Mouse (Mus musculus): ENCODE results near the gene Insl3. TPM values are rescaled to one million over a fixed set of nuclear protein-coding genes. Genes with fewer than 3 reads are reported as not detected.

Gene Insl3
- polyA plus RNA-seq, 1 experiment = 14.5 TPM

DNA sequence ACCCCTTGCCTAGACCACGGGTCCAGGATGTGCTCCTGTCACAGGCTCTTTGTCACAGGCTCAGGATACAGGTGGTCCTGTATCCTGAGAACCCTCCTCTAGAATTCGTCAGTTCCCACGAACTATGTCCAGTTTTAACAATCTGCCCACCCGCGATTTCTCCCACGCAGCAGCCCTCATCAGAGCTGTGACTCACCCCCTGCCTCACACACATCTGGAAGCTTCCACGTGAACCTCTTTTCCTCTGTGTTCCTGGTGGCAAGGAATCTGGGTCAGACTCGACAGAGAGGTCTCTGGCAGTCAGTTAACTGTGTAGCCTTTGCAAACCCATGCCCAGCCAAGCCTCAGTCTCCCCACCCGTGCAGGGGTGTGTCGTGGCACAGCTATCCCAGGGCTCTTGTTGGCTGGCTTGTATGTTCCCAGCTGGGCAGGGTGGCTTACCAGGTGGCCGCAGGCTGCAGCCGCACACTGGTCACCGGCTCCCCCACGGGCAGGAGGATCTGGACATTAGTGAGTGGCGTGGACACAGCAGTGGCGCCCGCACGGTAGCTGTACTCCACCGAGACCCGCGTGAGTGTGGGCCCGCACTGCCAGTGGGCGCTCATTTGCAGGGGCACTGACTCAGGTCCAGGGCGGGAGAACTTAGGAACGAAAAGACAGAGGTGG, 20.3 kb downstream of the Insl3 start:
- Histone ChIP-seq H3K36me3 (ENCODE audit: control insufficient read depth, insufficient read depth, low read length) (no peaks in the 10 kb centered on the region), H3K27ac (ENCODE audit: insufficient read depth, low read depth, low read length) (no peak overlapping the region), H3K27me3 (replicated peaks; ENCODE audit: control insufficient read depth, insufficient read depth, low read length) (no peaks in the 10 kb centered on the region), H3K4me3 (ENCODE audit: insufficient read depth, low read depth, low read length) (no peak overlapping the region), H3K4me1 (ENCODE audit: control insufficient read depth, insufficient read depth, low read length) (no peaks in the 10 kb centered on the region)
- no peak for DNase-seq
- TF ChIP-seq POLR2A (IDR thresholded peaks at IDR 0.05; ENCODE audit: low read depth, low read length) = no peak
- TF ChIP-seq CTCF (conservative IDR thresholded peaks at IDR 0.05; ENCODE audit: insufficient read depth, insufficient read length, low read depth, low read length) = no peak
- WGBS = 43% methylated on average over 25 of the region's 25 CpGs

- Histone ChIP-seq H3K4me3 (ENCODE audit: insufficient read depth, low read depth, low read length) (no peak overlapping the region), H3K27me3 (replicated peaks; ENCODE audit: control insufficient read depth, insufficient read depth, low read length) (no peaks in the 10 kb centered on the region), H3K27ac (ENCODE audit: insufficient read depth, low read depth, low read length) (no peak overlapping the region), H3K36me3 (ENCODE audit: control insufficient read depth, insufficient read depth, low read length) (no peaks in the 10 kb centered on the region), H3K4me1 (ENCODE audit: control insufficient read depth, insufficient read depth, low read length) (no peaks in the 10 kb centered on the region)
- 21% methylated on average over 25 of the region's 25 CpGs for WGBS
- no peak for TF ChIP-seq POLR2A (IDR thresholded peaks at IDR 0.05; ENCODE audit: low read depth, low read length)
- TF ChIP-seq CTCF (conservative IDR thresholded peaks at IDR 0.05; ENCODE audit: insufficient read depth, insufficient read length, low read depth, low read length) = peak; percentile 79
- peak; percentile 75 for DNase-seq
Measured at GRCm38 (mm10) chr8:71709800-71710446, 20.9 kb downstream of the Insl3 start.

DNA sequence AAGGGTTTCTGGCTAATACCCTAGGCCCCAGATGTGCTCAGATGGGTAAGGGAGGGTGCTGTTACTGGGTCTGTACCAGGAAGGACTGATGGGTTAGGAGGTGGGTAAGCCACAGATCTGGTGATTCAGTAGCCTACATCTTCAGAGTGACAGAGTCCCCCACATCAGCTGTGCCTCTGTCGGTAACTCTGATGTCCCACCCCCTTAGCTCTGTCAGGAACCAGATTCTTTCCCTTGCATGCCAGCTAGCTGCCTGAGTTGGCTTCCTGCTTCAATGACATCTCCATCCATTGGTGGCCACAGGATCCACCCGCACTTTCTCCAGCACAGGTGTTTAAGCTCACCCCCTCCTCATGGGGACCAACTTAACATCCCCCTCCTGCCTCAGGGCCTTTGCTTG, 22.6 kb downstream of the Insl3 start:
- Histone ChIP-seq H3K4me3 (ENCODE audit: insufficient read depth, low read depth, low read length) (no peak overlapping the region), H3K27me3 (replicated peaks; ENCODE audit: control insufficient read depth, insufficient read depth, low read length) (no peaks in the 10 kb centered on the region), H3K27ac (ENCODE audit: insufficient read depth, low read depth, low read length) (no peak overlapping the region), H3K36me3 (ENCODE audit: control insufficient read depth, insufficient read depth, low read length) (no peaks in the 10 kb centered on the region), H3K4me1 (ENCODE audit: control insufficient read depth, insufficient read depth, low read length) (no peaks in the 10 kb centered on the region)
- TF ChIP-seq POLR2A (IDR thresholded peaks at IDR 0.05; ENCODE audit: low read depth, low read length) (no peak), CTCF (conservative IDR thresholded peaks at IDR 0.05; ENCODE audit: insufficient read depth, insufficient read length, low read depth, low read length) (no peak)
- no peak for DNase-seq
- WGBS = 83% methylated on average over 2 of the region's 2 CpGs

DNA sequence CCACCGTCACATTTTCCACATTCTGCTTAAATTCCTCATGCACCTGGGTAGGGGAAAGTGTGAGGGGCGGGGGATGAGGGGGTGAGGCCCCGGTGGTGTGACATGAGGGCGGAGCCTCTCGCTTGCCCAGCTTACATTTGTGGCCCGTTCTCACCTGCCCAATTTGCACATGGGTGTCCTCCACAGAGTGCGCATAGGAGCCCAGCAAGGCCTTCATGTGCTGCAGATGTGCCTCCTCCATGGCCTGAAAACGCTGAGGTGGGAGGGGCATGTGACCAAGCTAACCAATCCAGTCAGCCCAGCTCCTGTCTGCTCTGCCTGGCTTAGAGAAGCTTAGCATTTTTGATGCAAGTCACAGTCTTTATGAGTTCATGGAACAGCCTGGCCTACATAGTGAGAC, 26.5 kb downstream of the Insl3 start:
- no peaks in the 10 kb centered on the region for H3K4me1 ChIP-seq (ENCODE audit: control insufficient read depth, insufficient read depth, low read length)
- no peaks in the 10 kb centered on the region for H3K27me3 ChIP-seq (replicated peaks; ENCODE audit: control insufficient read depth, insufficient read depth, low read length)
- no peak overlapping the region for H3K4me3 ChIP-seq (ENCODE audit: insufficient read depth, low read depth, low read length)
- no peak overlapping the region for H3K27ac ChIP-seq (ENCODE audit: insufficient read depth, low read depth, low read length)
- WGBS = 55% methylated on average over 8 of the region's 8 CpGs
- TF ChIP-seq CTCF (conservative IDR thresholded peaks at IDR 0.05; ENCODE audit: insufficient read depth, insufficient read length, low read depth, low read length) (no peak), POLR2A (IDR thresholded peaks at IDR 0.05; ENCODE audit: low read depth, low read length) (no peak)
- H3K36me3 ChIP-seq (ENCODE audit: control insufficient read depth, insufficient read depth, low read length) = no peaks in the 10 kb centered on the region
- no peak for DNase-seq

GRCm38 (mm10) chr8:71716561-71717053, 27.6 kb downstream of the Insl3 start:
- no peak for DNase-seq
- Histone ChIP-seq H3K27ac (ENCODE audit: insufficient read depth, low read depth, low read length) (no peak overlapping the region), H3K4me3 (ENCODE audit: insufficient read depth, low read depth, low read length) (no peak overlapping the region), H3K36me3 (ENCODE audit: control insufficient read depth, insufficient read depth, low read length) (no peaks in the 10 kb centered on the region), H3K4me1 (ENCODE audit: control insufficient read depth, insufficient read depth, low read length) (no peaks in the 10 kb centered on the region), H3K27me3 (replicated peaks; ENCODE audit: control insufficient read depth, insufficient read depth, low read length) (no peaks in the 10 kb centered on the region)
- TF ChIP-seq CTCF (conservative IDR thresholded peaks at IDR 0.05; ENCODE audit: insufficient read depth, insufficient read length, low read depth, low read length) (no peak), POLR2A (IDR thresholded peaks at IDR 0.05; ENCODE audit: low read depth, low read length) (no peak)
- 86% methylated on average over 13 of the region's 13 CpGs for WGBS

GRCm38 (mm10) chr8:71717096-71717495, 28.1 kb downstream of the Insl3 start:
- peak; percentile 18 for DNase-seq
- no peak for TF ChIP-seq POLR2A (IDR thresholded peaks at IDR 0.05; ENCODE audit: low read depth, low read length)
- TF ChIP-seq CTCF (conservative IDR thresholded peaks at IDR 0.05; ENCODE audit: insufficient read depth, insufficient read length, low read depth, low read length) = no peak
- 59% methylated on average over 12 of the region's 12 CpGs for WGBS

DNA sequence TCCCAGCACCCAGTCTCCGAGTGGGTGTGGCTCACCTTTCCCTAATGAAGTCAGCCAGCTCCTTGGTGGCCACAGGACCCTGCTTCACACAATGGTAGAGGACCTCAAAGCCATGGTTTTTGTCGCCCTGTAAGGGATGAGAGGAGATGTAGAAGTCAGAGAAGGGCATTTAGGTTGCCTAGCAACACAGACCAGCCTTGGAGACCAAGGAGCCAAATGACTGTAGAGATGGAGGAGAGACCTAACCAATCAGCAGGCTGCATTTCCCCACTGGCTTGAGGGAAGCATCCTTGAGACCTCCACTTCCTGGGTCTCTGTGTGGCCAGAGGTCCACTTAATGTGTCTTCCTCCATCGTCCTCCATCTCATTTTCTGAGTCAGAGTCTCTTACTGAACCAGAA, 29.2 kb downstream of the Insl3 start:
- no peaks in the 10 kb centered on the region for H3K4me1 ChIP-seq (ENCODE audit: control insufficient read depth, insufficient read depth, low read length)
- 66% methylated on average over 3 of the region's 3 CpGs for WGBS
- no peak for TF ChIP-seq POLR2A (IDR thresholded peaks at IDR 0.05; ENCODE audit: low read depth, low read length)
- TF ChIP-seq CTCF (conservative IDR thresholded peaks at IDR 0.05; ENCODE audit: insufficient read depth, insufficient read length, low read depth, low read length) = no peak
- H3K4me3 ChIP-seq (ENCODE audit: insufficient read depth, low read depth, low read length) = no peak overlapping the region
- H3K27ac ChIP-seq (ENCODE audit: insufficient read depth, low read depth, low read length) = no peak overlapping the region
- no peaks in the 10 kb centered on the region for H3K27me3 ChIP-seq (replicated peaks; ENCODE audit: control insufficient read depth, insufficient read depth, low read length)
- H3K36me3 ChIP-seq (ENCODE audit: control insufficient read depth, insufficient read depth, low read length) = no peaks in the 10 kb centered on the region
- DNase-seq = no peak

More at GRCm38 (mm10) chr8:71717096-71717495, 28.1 kb downstream of the Insl3 start:
- Histone ChIP-seq H3K4me3 (ENCODE audit: insufficient read depth, low read depth, low read length) (no peak overlapping the region), H3K4me1 (ENCODE audit: control insufficient read depth, insufficient read depth, low read length) (no peaks in the 10 kb centered on the region), H3K27me3 (replicated peaks; ENCODE audit: control insufficient read depth, insufficient read depth, low read length) (no peaks in the 10 kb centered on the region), H3K27ac (ENCODE audit: insufficient read depth, low read depth, low read length) (no peak overlapping the region), H3K36me3 (ENCODE audit: control insufficient read depth, insufficient read depth, low read length) (no peaks in the 10 kb centered on the region)

Measured in kidney, adult 2 months (tissue).